ENCODE assay signal across 22 mouse cellular contexts in genomic region chr19:47519163-47519893, GRCm38 (mm10). TPM values are rescaled to one million over a fixed set of nuclear protein-coding genes. Genes with fewer than 3 reads are reported as not detected.
DNase-seq lines count a peak whose midpoint lies in the region; ATAC-seq and TF ChIP-seq lines count a peak whose summit lies in the region.
"Had no signal": no experiment of that assay in that cellular context is flagged by ENCODE, and none has a peak within 500 bp of the region (broad histone marks: within the 10 kb centered on the region; RNA-seq: fewer than 3 reads in every experiment).

No protein-coding gene starts in this region.

- H3K9me3 ChIP-seq in G1E (replicated peaks), result no peaks in the 10 kb centered on the region
- H3K9me3 ChIP-seq in liver, embryonic 13.5 days (replicated peaks), result no peaks in the 10 kb centered on the region
- H3K9me3 ChIP-seq: hindbrain, embryonic 13.5 days; neural tube, embryonic 15.5 days had no signal

- peak overlapping the region; percentile 57 for H3K9ac ChIP-seq in liver, embryonic 13.5 days
- H3K9ac ChIP-seq: hindbrain, embryonic 13.5 days; neural tube, embryonic 15.5 days had no signal

- 0 out of 2 replicates have a peak, but pooled peaks have one; percentile 4 for ATAC-seq in G1E (ENCODE audit: extremely low read depth, insufficient number of reproducible peaks, low FRiP score, poor library complexity, severe bottlenecking)
- 0 out of 2 replicates have a peak, but pooled peaks have one; percentile 17 for ATAC-seq in common myeloid progenitor, adult 5-6 weeks (replicated peaks; ENCODE audit: low read depth, poor library complexity, severe bottlenecking)
- no peak for ATAC-seq in liver, embryonic 13.5 days (ENCODE audit: low read depth)
- ATAC-seq in megakaryocyte progenitor cell, adult 5-6 weeks (replicated peaks; ENCODE audit: poor library complexity), result peak; percentile 32
- ATAC-seq: forebrain, embryonic 14.5 days; inflammation-experienced regulatory T-cells, adult 6 months; Patski had no signal

- WGBS in liver, embryonic 13.5 days (ENCODE audit: insufficient replicate concordance), result 43% methylated on average over 8 of the region's 8 CpGs

- peak overlapping the region; percentile 81 for H3K27ac ChIP-seq in liver, embryonic 13.5 days
- H3K27ac ChIP-seq: macrophage; neural tube, embryonic 15.5 days had no signal

- peaks cover 63% of the 10 kb centered on the region for H3K4me1 ChIP-seq in G1E (ENCODE audit: insufficient read depth, low read depth, low read length)
- peaks cover 57% of the 10 kb centered on the region for H3K4me1 ChIP-seq in liver, embryonic 13.5 days (replicated peaks)

- DNase-seq in G1E (ENCODE audit: low spot score) (no peak), adipocyte (ENCODE audit: low spot score) (no peak)
- no peak for DNase-seq in liver, embryonic 13.5 days
- DNase-seq in cerebellum, postnatal 14 days, result no peak
- no peak for DNase-seq in thymus, postnatal 36 days
- DNase-seq: adrenal gland, postnatal 10 days; cerebellum, adult 11 months; cerebellum, postnatal 25 days; layer of hippocampus, adult 9-11 months; midbrain, embryonic 14.5 days; right cerebral cortex, postnatal 25 days; thymus, adult 2 months had no signal

- peaks cover 64% of the 10 kb centered on the region for H3K36me3 ChIP-seq in G1E (replicated peaks)
- peaks cover 37% of the 10 kb centered on the region for H3K36me3 ChIP-seq in liver, embryonic 13.5 days

- H3K4me2 ChIP-seq in liver, embryonic 13.5 days, result peak overlapping the region; percentile 69
- H3K4me2 ChIP-seq: heart, embryonic 11.5 days; hindbrain, embryonic 13.5 days; neural tube, embryonic 15.5 days had no signal

- peak overlapping the region; percentile 65; the same call in 1 of the 2 replicates for H3K4me3 ChIP-seq in G1E (ENCODE audit: low read depth, low read length)
- peak overlapping the region; percentile 42 for H3K4me3 ChIP-seq in liver, embryonic 13.5 days (replicated peaks)
- H3K4me3 ChIP-seq: hindbrain, embryonic 13.5 days; myocyte; neural tube, embryonic 15.5 days had no signal

- TF ChIP-seq CTCF in G1E (IDR thresholded peaks at IDR 0.05; ENCODE audit: low read depth, low read length), result no peak

- H3K27me3 ChIP-seq in G1E (ENCODE audit: insufficient read depth, low read length), result no peaks in the 10 kb centered on the region
- no peaks in the 10 kb centered on the region for H3K27me3 ChIP-seq in liver, embryonic 13.5 days
- H3K27me3 ChIP-seq: hindbrain, embryonic 13.5 days; neural tube, embryonic 15.5 days; Patski had no signal

RNA-seq across cellular contexts. Expression of gene Stn1, which starts 18.0 kb away (rescaled TPM):
- total RNA-seq in G1E (2014; fragmentation: Nextera tagmentation) (19.7 and 28.5 TPM in 2 replicates), G1E (2017) (26.9 and 36.6 TPM in 2 replicates)
- 7.5 and 7.7 TPM in 2 replicates for polyA plus RNA-seq in G1E (2012)
- total RNA-seq in common myeloid progenitor, adult 5-6 weeks (2017), result 8.0 and 12.4 TPM in 2 replicates
- polyA plus RNA-seq in liver, embryonic 13.5 days (2015; fragmentation: Nextera tagmentation; extraction: Ambion mirVana), result 11.6 and 12.7 TPM in 2 replicates
- 5.3 and 7.7 TPM in 2 replicates for total RNA-seq in megakaryocyte progenitor cell, adult 5-6 weeks (2015)
- 5.6 and 6.0 TPM in 2 replicates for total RNA-seq in megakaryocyte progenitor cell, adult 5-6 weeks (2017)

RNA-seq across cellular contexts. Expression of gene Sh3pxd2a, which starts 55.1 kb away (rescaled TPM):
- not detected in 2 replicates for total RNA-seq in G1E (2014; fragmentation: Nextera tagmentation)
- total RNA-seq in G1E (2017), result under 0.01 and 0.16 TPM in 2 replicates
- not detected in 2 replicates for polyA plus RNA-seq in G1E (2012)
- 1.6 and 2.1 TPM in 2 replicates for total RNA-seq in common myeloid progenitor, adult 5-6 weeks (2017)
- 0.54 and 0.62 TPM in 2 replicates for polyA plus RNA-seq in liver, embryonic 13.5 days (2015; fragmentation: Nextera tagmentation; extraction: Ambion mirVana)
- total RNA-seq in megakaryocyte progenitor cell, adult 5-6 weeks (2015), result 1.3 and 1.6 TPM in 2 replicates
- 1.1 and 1.4 TPM in 2 replicates for total RNA-seq in megakaryocyte progenitor cell, adult 5-6 weeks (2017)
